Mouse (Mus musculus): ENCODE results near the gene Uevld. TPM values are rescaled to one million over a fixed set of nuclear protein-coding genes. Genes with fewer than 3 reads are reported as not detected.

Uevld gene
- 2.6 and 2.9 TPM in 2 replicates for total RNA-seq (2012; rRNA removed)
- total RNA-seq (2014; rRNA removed): 4.6 and 5.2 TPM in 2 replicates
- 5.5 and 6.6 TPM in 2 replicates for polyA plus RNA-seq (2012; ENCODE audit: insufficient read length, low read depth)

- peak; percentile 92 for DNase-seq (ENCODE audit: extremely low read depth)
- H3K4me1 ChIP-seq (ENCODE audit: control insufficient read depth in 1 of 2, insufficient read depth in 2 of 2): peaks cover 3 to 10% of the 10 kb centered on the region in 2 experiments; a peak in 3 of 4 replicates
- no peaks in the 10 kb centered on the region for H3K79me2 ChIP-seq (replicated peaks; ENCODE audit: control insufficient read depth, extremely low read depth, insufficient read depth, poor library complexity, severe bottlenecking)
- H3K9me3 ChIP-seq (replicated peaks; ENCODE audit: low read length): no peaks in the 10 kb centered on the region
- dilution Hi-C loops (cut with MboI; ENCODE audit: extremely low pct_ligation_motif_present, extremely low pct_unique_long_range_greater_than_20kb, low sequenced_read_pairs): no loop called here
- peak within 1 kb of the TSS; percentile 18; the same call in 1 of the 2 replicates for H3K27ac ChIP-seq (ENCODE audit: insufficient read depth, low read depth)
- H3K4me3 ChIP-seq (replicated peaks in 1 of 3; ENCODE audit: low read depth in 2 of 3, low read length in 2 of 3, poor library complexity in 1 of 3): peak within 1 kb of the TSS; percentile 75 to 94 (median 92)
- H3K9ac ChIP-seq (ENCODE audit: insufficient read depth, low read depth): peak within 1 kb of the TSS; percentile 85
- H3K36me3 ChIP-seq (replicated peaks in 1 of 2; ENCODE audit: control insufficient read depth in 1 of 2, insufficient read depth in 1 of 2, low read length in 1 of 2): peaks cover 11 to 30% of the 10 kb centered on the region in 2 experiments
- H3K4me2 ChIP-seq (ENCODE audit: insufficient read depth, low read depth, poor library complexity, severe bottlenecking): peak within 1 kb of the TSS; percentile 100
- in situ Hi-C loops (cut with MboI; ENCODE audit: low pct_ligation_motif_present, low pct_unique_long_range_greater_than_20kb, low sequenced_read_pairs): no loop called here
- peaks cover 12% of the 10 kb centered on the region for H3K27me3 ChIP-seq (replicated peaks)
- peak; percentile 82 for TF ChIP-seq MXI1 (IDR thresholded peaks at IDR 0.05; ENCODE audit: low read depth, low read length)
- no peak for TF ChIP-seq KAT2A (IDR thresholded peaks at IDR 0.05; ENCODE audit: insufficient replicate concordance, low read length)
- no peak for TF ChIP-seq USF2 (conservative IDR thresholded peaks at IDR 0.05; ENCODE audit: low read depth, low read length)
- TF ChIP-seq TCF12 (IDR thresholded peaks at IDR 0.05; ENCODE audit: low read depth, low read length): peak; percentile 39; the same call in 1 of the 2 replicates
- TF ChIP-seq MAFK (IDR thresholded peaks at IDR 0.05; ENCODE audit: insufficient replicate concordance, low read length): no peak
- TF ChIP-seq MAX (IDR thresholded peaks at IDR 0.05; ENCODE audit: low read length): peak; percentile 71
- peak; percentile 70 for TF ChIP-seq HCFC1 (IDR thresholded peaks at IDR 0.05; ENCODE audit: low read depth, low read length)
- TF ChIP-seq BHLHE40 (IDR thresholded peaks at IDR 0.05; ENCODE audit: low read depth, low read length): 0 out of 2 replicates have a peak, but pooled peaks have one; percentile 2
- peak; percentile 95 for TF ChIP-seq SIN3A (IDR thresholded peaks at IDR 0.05; ENCODE audit: low read length)
- TF ChIP-seq ELF1 (IDR thresholded peaks at IDR 0.05; ENCODE audit: low read depth, low read length): peak; percentile 61
- TF ChIP-seq POLR2A (IDR thresholded peaks at IDR 0.05; ENCODE audit: low read depth, low read length): peak; percentile 59
Measured at GRCm38 (mm10) chr7:46957831-46958691, at the start of gene Uevld. Gene Uevld, minus strand, starts transcription at chr7:46958527.

GRCm38 (mm10) chr7:47007818-47008167 lies 49.5 kb upstream of the Uevld start:
- Histone ChIP-seq H3K9me3 (replicated peaks; ENCODE audit: low read length) (no peaks in the 10 kb centered on the region), H3K4me1 (ENCODE audit: control insufficient read depth in 1 of 2, insufficient read depth in 2 of 2) (peaks cover 2 to 37% of the 10 kb centered on the region in 2 experiments; a peak in 3 of 4 replicates), H3K4me3 (replicated peaks in 1 of 3; ENCODE audit: low read depth in 2 of 3, low read length in 2 of 3, poor library complexity in 1 of 3) (peak overlapping the region; percentile 62 to 83 (median 76)), H3K27ac (ENCODE audit: insufficient read depth, low read depth) (peak overlapping the region; percentile 52), H3K9ac (ENCODE audit: insufficient read depth, low read depth) (peak overlapping the region; percentile 71), H3K27me3 (replicated peaks) (no peaks in the 10 kb centered on the region), H3K36me3 (replicated peaks in 1 of 2; ENCODE audit: control insufficient read depth in 1 of 2, insufficient read depth in 1 of 2, low read length in 1 of 2) (peaks cover 0 to 15% of the 10 kb centered on the region in 2 experiments), H3K79me2 (replicated peaks; ENCODE audit: control insufficient read depth, extremely low read depth, insufficient read depth, poor library complexity, severe bottlenecking) (peaks cover 40% of the 10 kb centered on the region), H3K4me2 (ENCODE audit: insufficient read depth, low read depth, poor library complexity, severe bottlenecking) (peak overlapping the region; percentile 93; the same call in 1 of the 2 replicates)
- dilution Hi-C loops (cut with MboI; ENCODE audit: extremely low pct_ligation_motif_present, extremely low pct_unique_long_range_greater_than_20kb, low sequenced_read_pairs): no loop called here
- in situ Hi-C loops (cut with MboI; ENCODE audit: low pct_ligation_motif_present, low pct_unique_long_range_greater_than_20kb, low sequenced_read_pairs): loop anchor here (5.0 kb wide), 1 partner anchor 45 kb away; no protein-coding TSS in a partner anchor
- TF ChIP-seq UBTF (IDR thresholded peaks at IDR 0.05; ENCODE audit: low read depth, low read length) (peak; percentile 68; the same call in 1 of the 2 replicates), USF2 (conservative IDR thresholded peaks at IDR 0.05; ENCODE audit: low read depth, low read length) (no peak), CHD1 (IDR thresholded peaks at IDR 0.05; ENCODE audit: low read depth, low read length) (no peak), USF1 (IDR thresholded peaks at IDR 0.05; ENCODE audit: low read depth, low read length) (no peak), ZNF384 (IDR thresholded peaks at IDR 0.05; ENCODE audit: low read depth, low read length) (no peak), ZKSCAN1 (IDR thresholded peaks at IDR 0.05; ENCODE audit: borderline replicate concordance, low read depth, low read length) (no peak), BHLHE40 (IDR thresholded peaks at IDR 0.05; ENCODE audit: low read depth, low read length) (no peak), ZMIZ1 (IDR thresholded peaks at IDR 0.05; ENCODE audit: low read depth, low read length) (no peak), SMC3 (IDR thresholded peaks at IDR 0.05; ENCODE audit: low read depth, low read length) (peak; percentile 32), MEF2A (IDR thresholded peaks at IDR 0.05; ENCODE audit: borderline replicate concordance, low read depth, low read length) (no peak), RAD21 (IDR thresholded peaks at IDR 0.05; ENCODE audit: low read depth, low read length) (peak; percentile 43), E2F4 (IDR thresholded peaks at IDR 0.05; ENCODE audit: insufficient replicate concordance, low read depth, low read length) (no peak), CTCF (conservative IDR thresholded peaks at IDR 0.05 in 1 of 2, IDR thresholded peaks at IDR 0.05 in 1 of 2; ENCODE audit: low read depth in 2 of 2, low read length in 2 of 2) (peak in 1 of 2 experiments; percentile 57; a peak in 2 of 4 replicates), PAX5 (IDR thresholded peaks at IDR 0.05; ENCODE audit: low read length) (no peak), MAX (IDR thresholded peaks at IDR 0.05; ENCODE audit: low read length) (no peak)
- no peak for DNase-seq (ENCODE audit: extremely low read depth)
